Mouse (Mus musculus): ENCODE results near the gene Blzf1. TPM values are rescaled to one million over a fixed set of nuclear protein-coding genes. Genes with fewer than 3 reads are reported as not detected.

The Blzf1 gene
- polyA plus RNA-seq, 1 experiment from 2014 or later, result 24.0 TPM

- H3K27me3 ChIP-seq (ENCODE audit: control insufficient read depth, insufficient read depth, low read length), result no peaks in the 10 kb centered on the region
- H3K9me3 ChIP-seq (ENCODE audit: control insufficient read depth, low read length), result no peaks in the 10 kb centered on the region
- H3K27ac ChIP-seq (replicated peaks; ENCODE audit: low read depth, low read length), result no peak overlapping the region
- no peak overlapping the region for H3K9ac ChIP-seq (ENCODE audit: low read length)
- no peak for DNase-seq (ENCODE audit: low spot score)
- WGBS, result 71% methylated on average over 15 of the region's 15 CpGs
- H3K36me3 ChIP-seq (ENCODE audit: control insufficient read depth, insufficient read depth, low read length), result 0 out of 2 replicates have a peak, but pooled peaks cover 3% of the 10 kb centered on the region
- ATAC-seq (ENCODE audit: insufficient number of reproducible peaks, low FRiP score, low TSS enrichment, low read depth), result no peak
- no peak overlapping the region for H3K4me3 ChIP-seq (ENCODE audit: low read depth, low read length)
- H3K4me1 ChIP-seq (ENCODE audit: control insufficient read depth, insufficient read depth, low read length), result no peaks in the 10 kb centered on the region
- H3K4me2 ChIP-seq (ENCODE audit: low read depth, severe bottlenecking), result no peak overlapping the region
Observed at GRCm38 (mm10) chr1:164287406-164287805, 19.9 kb downstream of the Blzf1 start.

GRCm38 (mm10) chr1:164284007-164284406, 23.3 kb downstream of the Blzf1 start:
- Histone ChIP-seq H3K4me2 (ENCODE audit: low read depth, severe bottlenecking) (no peak overlapping the region), H3K27me3 (ENCODE audit: control insufficient read depth, insufficient read depth, low read length) (no peaks in the 10 kb centered on the region), H3K4me1 (ENCODE audit: control insufficient read depth, insufficient read depth, low read length) (no peaks in the 10 kb centered on the region), H3K9me3 (ENCODE audit: control insufficient read depth, low read length) (no peaks in the 10 kb centered on the region), H3K4me3 (ENCODE audit: low read depth, low read length) (no peak overlapping the region), H3K27ac (replicated peaks; ENCODE audit: low read depth, low read length) (no peak overlapping the region), H3K9ac (ENCODE audit: low read length) (no peak overlapping the region), H3K36me3 (ENCODE audit: control insufficient read depth, insufficient read depth, low read length) (no peaks in the 10 kb centered on the region)
- no peak for ATAC-seq (ENCODE audit: insufficient number of reproducible peaks, low FRiP score, low TSS enrichment, low read depth)
- DNase-seq (ENCODE audit: low spot score), result no peak
- WGBS, result 94% methylated on average over 3 of the region's 3 CpGs

- WGBS, result 59% methylated on average over 4 of the region's 4 CpGs
- no peaks in the 10 kb centered on the region for H3K9me3 ChIP-seq (ENCODE audit: control insufficient read depth, low read length)
- H3K4me1 ChIP-seq (ENCODE audit: control insufficient read depth, insufficient read depth, low read length), result no peaks in the 10 kb centered on the region
- no peak for DNase-seq (ENCODE audit: low spot score)
- H3K27me3 ChIP-seq (ENCODE audit: control insufficient read depth, insufficient read depth, low read length), result no peaks in the 10 kb centered on the region
- H3K27ac ChIP-seq (replicated peaks; ENCODE audit: low read depth, low read length), result no peak overlapping the region
- H3K4me3 ChIP-seq (ENCODE audit: low read depth, low read length), result no peak overlapping the region
- ATAC-seq (ENCODE audit: insufficient number of reproducible peaks, low FRiP score, low TSS enrichment, low read depth), result no peak
- no peak overlapping the region for H3K4me2 ChIP-seq (ENCODE audit: low read depth, severe bottlenecking)
- H3K9ac ChIP-seq (ENCODE audit: low read length), result no peak overlapping the region
- H3K36me3 ChIP-seq (ENCODE audit: control insufficient read depth, insufficient read depth, low read length), result no peaks in the 10 kb centered on the region
Observed at GRCm38 (mm10) chr1:164279332-164279731, 28.0 kb downstream of the Blzf1 start.

GRCm38 (mm10) chr1:164276552-164276951, 30.7 kb downstream of the Blzf1 start:
- ATAC-seq (ENCODE audit: insufficient number of reproducible peaks, low FRiP score, low TSS enrichment, low read depth), result no peak
- Histone ChIP-seq H3K4me1 (ENCODE audit: control insufficient read depth, insufficient read depth, low read length) (no peaks in the 10 kb centered on the region), H3K27me3 (ENCODE audit: control insufficient read depth, insufficient read depth, low read length) (no peaks in the 10 kb centered on the region), H3K9ac (ENCODE audit: low read length) (no peak overlapping the region), H3K9me3 (ENCODE audit: control insufficient read depth, low read length) (no peaks in the 10 kb centered on the region), H3K4me2 (ENCODE audit: low read depth, severe bottlenecking) (no peak overlapping the region), H3K27ac (replicated peaks; ENCODE audit: low read depth, low read length) (no peak overlapping the region), H3K4me3 (ENCODE audit: low read depth, low read length) (no peak overlapping the region), H3K36me3 (ENCODE audit: control insufficient read depth, insufficient read depth, low read length) (no peaks in the 10 kb centered on the region)
- DNase-seq (ENCODE audit: low spot score), result no peak
- WGBS, result 91% methylated on average over 3 of the region's 3 CpGs

GRCm38 (mm10) chr1:164275455-164275954, 31.8 kb downstream of the Blzf1 start, which contains the start of gene Ccdc181:
TSS of gene Ccdc181 (plus strand) at chr1:164275585.
- ATAC-seq (ENCODE audit: insufficient number of reproducible peaks, low FRiP score, low TSS enrichment, low read depth), result peak; percentile 92
- Histone ChIP-seq H3K27me3 (ENCODE audit: control insufficient read depth, insufficient read depth, low read length) (no peaks in the 10 kb centered on the region), H3K9ac (ENCODE audit: low read length) (peak within 1 kb of the TSS; percentile 70), H3K4me2 (ENCODE audit: low read depth, severe bottlenecking) (peak within 1 kb of the TSS; percentile 90), H3K36me3 (ENCODE audit: control insufficient read depth, insufficient read depth, low read length) (no peaks in the 10 kb centered on the region), H3K4me3 (ENCODE audit: low read depth, low read length) (peak within 1 kb of the TSS; percentile 59), H3K4me1 (ENCODE audit: control insufficient read depth, insufficient read depth, low read length) (no peaks in the 10 kb centered on the region), H3K27ac (replicated peaks; ENCODE audit: low read depth, low read length) (no peak within 1 kb of the TSS), H3K9me3 (ENCODE audit: control insufficient read depth, low read length) (no peaks in the 10 kb centered on the region)
- WGBS, result under 1% methylated on average over 31 of the region's 31 CpGs
- DNase-seq (ENCODE audit: low spot score), result peak; percentile 90

GRCm38 (mm10) chr1:164273659-164274058, 33.6 kb downstream of the Blzf1 start:
- DNase-seq (ENCODE audit: low spot score) (peak; percentile 51), ATAC-seq (ENCODE audit: insufficient number of reproducible peaks, low FRiP score, low TSS enrichment, low read depth) (peak; percentile 55)
- H3K9ac ChIP-seq (ENCODE audit: low read length), result no peak overlapping the region
- 12% methylated on average over 6 of the region's 6 CpGs for WGBS
- H3K27ac ChIP-seq (replicated peaks; ENCODE audit: low read depth, low read length), result no peak overlapping the region
- H3K27me3 ChIP-seq (ENCODE audit: control insufficient read depth, insufficient read depth, low read length), result no peaks in the 10 kb centered on the region
- no peaks in the 10 kb centered on the region for H3K4me1 ChIP-seq (ENCODE audit: control insufficient read depth, insufficient read depth, low read length)
- H3K4me2 ChIP-seq (ENCODE audit: low read depth, severe bottlenecking), result no peak overlapping the region
- no peaks in the 10 kb centered on the region for H3K9me3 ChIP-seq (ENCODE audit: control insufficient read depth, low read length)
- no peaks in the 10 kb centered on the region for H3K36me3 ChIP-seq (ENCODE audit: control insufficient read depth, insufficient read depth, low read length)
- no peak overlapping the region for H3K4me3 ChIP-seq (ENCODE audit: low read depth, low read length)

- no peak overlapping the region for H3K9ac ChIP-seq (ENCODE audit: low read length)
- no peak overlapping the region for H3K4me3 ChIP-seq (ENCODE audit: low read depth, low read length)
- DNase-seq (ENCODE audit: low spot score) (no peak), ATAC-seq (ENCODE audit: insufficient number of reproducible peaks, low FRiP score, low TSS enrichment, low read depth) (no peak)
- H3K9me3 ChIP-seq (ENCODE audit: control insufficient read depth, low read length), result no peaks in the 10 kb centered on the region
- no peaks in the 10 kb centered on the region for H3K36me3 ChIP-seq (ENCODE audit: control insufficient read depth, insufficient read depth, low read length)
- H3K4me1 ChIP-seq (ENCODE audit: control insufficient read depth, insufficient read depth, low read length), result no peaks in the 10 kb centered on the region
- H3K27me3 ChIP-seq (ENCODE audit: control insufficient read depth, insufficient read depth, low read length), result no peaks in the 10 kb centered on the region
- 85% methylated on average over 7 of the region's 7 CpGs for WGBS
- no peak overlapping the region for H3K4me2 ChIP-seq (ENCODE audit: low read depth, severe bottlenecking)
- H3K27ac ChIP-seq (replicated peaks; ENCODE audit: low read depth, low read length), result no peak overlapping the region
Observed at GRCm38 (mm10) chr1:164270941-164271340, 36.3 kb downstream of the Blzf1 start.

- Histone ChIP-seq H3K9me3 (ENCODE audit: control insufficient read depth, low read length) (no peaks in the 10 kb centered on the region), H3K9ac (ENCODE audit: low read length) (no peak overlapping the region), H3K4me1 (ENCODE audit: control insufficient read depth, insufficient read depth, low read length) (no peaks in the 10 kb centered on the region), H3K4me2 (ENCODE audit: low read depth, severe bottlenecking) (no peak overlapping the region), H3K36me3 (ENCODE audit: control insufficient read depth, insufficient read depth, low read length) (0 out of 2 replicates have a peak, but pooled peaks cover 3% of the 10 kb centered on the region), H3K4me3 (ENCODE audit: low read depth, low read length) (no peak overlapping the region), H3K27me3 (ENCODE audit: control insufficient read depth, insufficient read depth, low read length) (no peaks in the 10 kb centered on the region), H3K27ac (replicated peaks; ENCODE audit: low read depth, low read length) (no peak overlapping the region)
- DNase-seq (ENCODE audit: low spot score) (no peak), ATAC-seq (ENCODE audit: insufficient number of reproducible peaks, low FRiP score, low TSS enrichment, low read depth) (no peak)
- 92% methylated on average over 7 of the region's 7 CpGs for WGBS
Observed at GRCm38 (mm10) chr1:164261553-164261952, 45.7 kb downstream of the Blzf1 start.

Data from limb, embryonic 11.5 days (tissue).